Mouse (Mus musculus) limb, embryonic 12.5 days (tissue): Measurements from ENCODE around the gene Vopp1. TPM values are rescaled to one million over a fixed set of nuclear protein-coding genes. Genes with fewer than 3 reads are reported as not detected.
A peak's percentile ranks its signal among the peaks of the same experiment; 100 is the strongest.

Experiments
- ATAC-seq: fragments of 200-750 bp; cut with Nextera tagmentation; 2 replicates; pipeline ENCODE4 v1.8.0; 2017; ENCODE audit warnings: low read depth, moderate TSS enrichment; ENCODE audit not compliant: insufficient number of reproducible peaks, insufficient read depth, low FRiP score, low TSS enrichment
- H3K27ac ChIP-seq: fragments of 300-500 bp; sonication (generic); 2 replicates; pipeline ENCODE4 v1.5.1; 2016; ENCODE audit warnings: mild to moderate bottlenecking, moderate library complexity
- H3K27me3 ChIP-seq: fragments of 300-500 bp; sonication (generic); 2 replicates; pipeline ENCODE4 v1.6.1; 2016; ENCODE audit warnings: mild to moderate bottlenecking, moderate library complexity
- H3K36me3 ChIP-seq: fragments of 300-500 bp; sonication (generic); 2 replicates; pipeline ENCODE4 v1.6.1; 2016; ENCODE audit warnings: mild to moderate bottlenecking, moderate library complexity
- H3K4me1 ChIP-seq: fragments of 300-500 bp; sonication (generic); replicated peaks from 2 replicates; pipeline ENCODE4 v1.6.1; 2016
- H3K4me2 ChIP-seq: fragments of 300-500 bp; sonication (generic); 2 replicates; pipeline ENCODE4 v1.6.1; 2016; ENCODE audit warnings: mild to moderate bottlenecking, moderate library complexity
- H3K4me3 ChIP-seq: fragments of 300-500 bp; sonication (generic); replicated peaks from 2 replicates; pipeline ENCODE4 v1.5.1; 2016; ENCODE audit warnings: mild to moderate bottlenecking
- H3K9ac ChIP-seq: fragments of 300-500 bp; sonication (generic); replicated peaks from 2 replicates; pipeline ENCODE4 v1.6.1; 2016; ENCODE audit warnings: mild to moderate bottlenecking, moderate library complexity
- H3K9me3 ChIP-seq: fragments of 300-500 bp; sonication (generic); 2 replicates; pipeline ENCODE4 v1.6.1; 2016; ENCODE audit warnings: mild to moderate bottlenecking, moderate library complexity
- WGBS: fragments of 180-500 bp; shearing (Covaris S2); methylation state at CpG from one replicate; pipeline ENCODE4 v1.1.7; 2016; 5-methylcytosine and 5-hydroxymethylcytosine counted together
- polyA plus RNA-seq: library from polyadenylated mRNA; unstranded; fragments of >200 nt; fragmentation: Nextera tagmentation; extraction: Ambion mirVana; gene quantifications from 2 replicates; pipeline ENCODE4 v1.2.1, GENCODE M21; 2016

The Vopp1 gene
- polyA plus RNA-seq, 1 experiment from 2014 or later = 59.8 TPM

DNA sequence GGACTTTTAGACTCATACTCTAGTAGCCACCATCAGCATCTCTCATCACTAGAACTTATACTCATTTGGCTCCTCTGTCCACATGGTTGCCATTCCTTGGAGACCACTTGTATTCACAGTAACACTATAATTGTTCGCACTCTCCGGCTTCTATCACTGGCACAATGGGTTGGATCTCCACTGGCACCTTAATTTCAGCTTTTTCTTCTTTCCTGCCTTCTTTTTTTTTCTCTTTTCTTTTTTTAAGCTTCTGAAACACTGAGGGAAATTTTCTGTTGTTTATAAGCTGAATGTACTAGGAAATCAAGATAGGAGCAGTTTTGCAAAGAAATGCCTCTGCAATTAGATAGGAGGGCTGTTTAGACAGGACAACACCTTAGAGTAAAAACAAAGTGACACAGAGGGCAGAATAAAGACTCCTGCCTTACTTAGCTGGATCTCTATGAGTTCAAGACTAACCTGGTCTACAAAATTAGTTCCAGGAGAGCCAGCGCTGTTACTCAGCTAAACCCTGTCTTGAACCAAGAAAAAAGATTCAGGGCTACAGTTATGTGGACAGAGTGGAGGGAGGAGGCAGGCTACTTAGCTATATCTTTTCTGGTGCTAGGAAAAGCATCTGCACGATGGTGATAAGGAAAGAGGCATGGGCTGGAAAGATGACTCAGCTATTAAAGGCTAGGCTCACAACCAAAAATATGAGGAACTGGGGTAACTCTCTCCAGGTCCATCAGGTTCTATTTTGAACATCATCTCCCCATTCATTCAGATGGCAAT lies 79.8 kb downstream of the Vopp1 start:
- no peak overlapping the region for H3K27ac ChIP-seq
- no peaks in the 10 kb centered on the region for H3K27me3 ChIP-seq
- H3K4me3 ChIP-seq = no peak overlapping the region
- ATAC-seq = no peak
- no peak overlapping the region for H3K9ac ChIP-seq
- peaks cover under 1% of the 10 kb centered on the region; the same call in 1 of the 2 replicates for H3K36me3 ChIP-seq
- no peaks in the 10 kb centered on the region for H3K9me3 ChIP-seq
- H3K4me1 ChIP-seq = no peaks in the 10 kb centered on the region
- WGBS = 92% methylated on average over 4 of the region's 4 CpGs
- no peak overlapping the region for H3K4me2 ChIP-seq

DNA sequence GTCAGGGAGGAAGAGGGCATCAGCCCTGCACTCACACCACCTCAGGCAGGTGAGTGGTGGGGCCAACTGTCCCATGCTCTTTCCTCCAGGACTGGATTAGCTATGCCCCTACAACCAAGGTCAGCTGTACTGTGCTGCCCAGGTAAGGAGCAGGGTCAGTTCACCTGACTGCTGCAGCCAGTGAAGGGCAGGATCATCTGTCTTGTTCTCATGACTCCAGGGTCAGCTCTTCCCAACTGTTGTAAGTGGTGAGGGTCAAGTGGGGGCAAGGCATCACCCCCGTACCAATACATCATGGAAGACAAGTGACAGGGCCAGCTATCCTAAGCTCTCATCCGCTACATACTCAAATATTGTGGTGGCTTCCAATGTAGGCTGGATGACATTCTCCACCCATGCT lies 80.8 kb downstream of the Vopp1 start:
- no peak overlapping the region for H3K4me2 ChIP-seq
- H3K4me1 ChIP-seq = no peaks in the 10 kb centered on the region
- 94% methylated on average over 2 of the region's 2 CpGs for WGBS
- no peak for ATAC-seq
- no peaks in the 10 kb centered on the region for H3K27me3 ChIP-seq
- H3K36me3 ChIP-seq = peaks cover 9% of the 10 kb centered on the region; the same call in 1 of the 2 replicates
- H3K27ac ChIP-seq = no peak overlapping the region
- no peak overlapping the region for H3K4me3 ChIP-seq
- H3K9ac ChIP-seq = no peak overlapping the region
- no peaks in the 10 kb centered on the region for H3K9me3 ChIP-seq

DNA sequence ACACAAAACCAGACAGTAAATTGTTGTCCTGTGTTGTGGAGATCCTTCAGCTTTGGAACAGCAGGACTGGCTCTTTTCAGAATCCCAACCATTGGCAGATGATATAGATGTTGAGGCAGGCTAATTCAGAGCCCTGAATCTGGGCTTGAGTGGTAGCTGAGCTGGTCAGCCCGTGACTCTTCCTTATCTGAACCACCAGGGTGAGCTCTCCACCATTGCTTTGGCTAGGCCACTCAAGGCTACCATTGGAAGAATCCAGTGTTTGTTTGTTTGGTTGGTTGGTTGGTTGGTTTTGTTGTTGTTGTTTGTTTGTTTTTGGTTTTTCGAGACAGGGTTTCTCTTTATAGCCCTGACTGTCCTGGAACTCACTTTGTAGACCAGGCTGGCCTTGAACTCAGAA lies 81.6 kb downstream of the Vopp1 start:
- ATAC-seq = no peak
- Histone ChIP-seq H3K4me3 (no peak overlapping the region), H3K9ac (no peak overlapping the region), H3K36me3 (peaks cover 9% of the 10 kb centered on the region; the same call in 1 of the 2 replicates), H3K4me2 (no peak overlapping the region), H3K27me3 (no peaks in the 10 kb centered on the region), H3K4me1 (no peaks in the 10 kb centered on the region), H3K27ac (no peak overlapping the region), H3K9me3 (no peaks in the 10 kb centered on the region)
- WGBS = 61% methylated on average over 2 of the region's 2 CpGs

DNA sequence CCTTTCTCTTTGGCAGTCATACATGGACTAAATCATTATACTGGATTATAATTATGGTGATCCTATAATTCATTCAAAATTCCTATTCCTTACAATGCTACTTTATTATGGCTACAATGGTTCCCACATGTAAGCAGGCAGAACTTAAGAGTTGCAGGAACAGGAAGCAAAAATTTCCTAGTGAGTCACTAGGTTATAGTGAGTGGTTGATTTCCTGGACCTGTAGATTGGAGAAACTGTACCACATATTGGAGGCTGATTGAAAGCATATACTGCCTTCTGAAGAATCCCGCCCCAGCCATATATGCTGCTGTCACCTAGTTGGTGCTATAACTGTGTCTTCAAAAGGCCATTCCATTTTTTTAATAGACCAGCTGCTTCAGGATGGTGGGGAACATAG lies 82.2 kb downstream of the Vopp1 start:
- ATAC-seq = no peak
- H3K4me3 ChIP-seq = no peak overlapping the region
- H3K9me3 ChIP-seq = no peaks in the 10 kb centered on the region
- no peak overlapping the region for H3K4me2 ChIP-seq
- WGBS = 94% methylated on average over 1 of the region's 1 CpGs
- H3K4me1 ChIP-seq = no peaks in the 10 kb centered on the region
- H3K27me3 ChIP-seq = no peaks in the 10 kb centered on the region
- H3K36me3 ChIP-seq = peaks cover 13% of the 10 kb centered on the region; the same call in 1 of the 2 replicates
- no peak overlapping the region for H3K27ac ChIP-seq
- H3K9ac ChIP-seq = no peak overlapping the region

DNA sequence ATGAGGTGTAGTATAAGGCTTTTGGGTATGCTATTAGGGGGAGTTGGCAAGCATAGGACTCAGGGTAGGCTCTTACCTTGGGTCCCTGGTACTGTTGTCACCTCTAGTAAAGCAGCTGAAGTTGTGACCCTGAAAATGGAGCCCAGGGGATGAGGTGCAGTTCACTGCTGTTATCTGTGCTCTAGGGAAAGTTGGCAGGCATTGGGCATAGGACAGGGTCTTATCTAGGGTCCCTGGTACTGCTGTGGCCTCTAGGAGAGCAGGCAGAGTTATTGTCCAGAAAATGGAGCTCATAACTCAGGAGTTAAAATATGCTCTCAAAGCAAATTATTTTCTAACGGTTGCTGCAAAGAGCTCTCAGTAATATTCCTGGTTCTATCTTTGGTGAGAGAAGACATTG lies 103.6 kb downstream of the Vopp1 start:
- no peak overlapping the region for H3K27ac ChIP-seq

DNA sequence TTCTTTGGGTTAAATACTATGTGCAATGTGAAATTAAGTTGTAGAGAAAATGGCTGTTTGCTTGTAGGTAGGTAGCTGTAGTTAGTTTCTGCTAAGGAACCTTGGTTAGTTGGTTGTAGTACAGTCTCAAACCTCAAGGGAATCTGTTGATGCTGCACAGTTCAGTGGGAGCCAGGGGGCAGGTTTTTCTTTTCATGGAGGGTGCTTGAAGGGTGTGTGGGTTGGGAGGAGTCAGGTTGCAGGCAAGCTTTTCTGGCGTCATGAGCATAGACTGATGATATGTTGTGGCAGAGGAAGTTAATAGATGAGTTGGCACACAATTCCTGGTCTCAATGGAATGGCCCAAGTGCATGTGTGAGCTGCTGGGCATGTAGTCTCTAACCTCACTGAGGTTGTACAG lies 113.2 kb downstream of the Vopp1 start:
- H3K4me3 ChIP-seq = no peak overlapping the region
- no peak for ATAC-seq
- no peaks in the 10 kb centered on the region for H3K9me3 ChIP-seq
- 0 out of 2 replicates have a peak, but pooled peaks cover 5% of the 10 kb centered on the region for H3K36me3 ChIP-seq
- H3K27me3 ChIP-seq = no peaks in the 10 kb centered on the region
- H3K4me1 ChIP-seq = no peaks in the 10 kb centered on the region
- H3K4me2 ChIP-seq = no peak overlapping the region
- H3K27ac ChIP-seq = no peak overlapping the region
- H3K9ac ChIP-seq = no peak overlapping the region
- WGBS = 21% methylated on average over 1 of the region's 1 CpGs

More for the DNA sequence above, 103.6 kb downstream of the Vopp1 start:
- ATAC-seq = no peak
- peaks cover 18% of the 10 kb centered on the region for H3K36me3 ChIP-seq
- H3K9ac ChIP-seq = no peak overlapping the region
- WGBS = 90% methylated on average over 1 of the region's 1 CpGs
- no peaks in the 10 kb centered on the region for H3K9me3 ChIP-seq
- H3K4me3 ChIP-seq = no peak overlapping the region
- no peaks in the 10 kb centered on the region for H3K4me1 ChIP-seq
- no peak overlapping the region for H3K4me2 ChIP-seq
- H3K27me3 ChIP-seq = no peaks in the 10 kb centered on the region

DNA sequence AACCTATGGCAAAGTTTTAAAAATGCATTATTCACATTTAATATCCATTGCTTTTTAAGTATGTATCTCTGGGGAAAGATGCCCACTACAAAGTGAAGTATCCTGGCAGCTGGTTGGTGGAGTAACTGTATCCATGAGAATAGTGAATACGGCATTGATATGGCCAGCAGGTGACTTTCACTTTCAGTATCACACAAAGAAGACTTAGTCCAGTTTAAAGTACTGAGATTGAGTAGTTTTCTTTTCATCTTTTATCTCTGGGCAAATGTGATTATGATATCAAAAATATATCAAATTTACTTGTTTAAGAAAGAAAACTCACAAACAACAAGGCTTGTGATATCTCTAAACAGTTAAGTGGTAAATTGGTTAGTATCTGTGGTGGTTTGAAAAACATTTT lies 118.2 kb downstream of the Vopp1 start:
- Histone ChIP-seq H3K27ac (no peak overlapping the region), H3K9me3 (no peaks in the 10 kb centered on the region), H3K4me3 (no peak overlapping the region), H3K36me3 (no peaks in the 10 kb centered on the region), H3K9ac (no peak overlapping the region), H3K4me2 (no peak overlapping the region), H3K27me3 (no peaks in the 10 kb centered on the region), H3K4me1 (peaks cover 6% of the 10 kb centered on the region; the same call in 1 of the 2 replicates)
- 87% methylated on average over 1 of the region's 1 CpGs for WGBS
- ATAC-seq = no peak

DNA sequence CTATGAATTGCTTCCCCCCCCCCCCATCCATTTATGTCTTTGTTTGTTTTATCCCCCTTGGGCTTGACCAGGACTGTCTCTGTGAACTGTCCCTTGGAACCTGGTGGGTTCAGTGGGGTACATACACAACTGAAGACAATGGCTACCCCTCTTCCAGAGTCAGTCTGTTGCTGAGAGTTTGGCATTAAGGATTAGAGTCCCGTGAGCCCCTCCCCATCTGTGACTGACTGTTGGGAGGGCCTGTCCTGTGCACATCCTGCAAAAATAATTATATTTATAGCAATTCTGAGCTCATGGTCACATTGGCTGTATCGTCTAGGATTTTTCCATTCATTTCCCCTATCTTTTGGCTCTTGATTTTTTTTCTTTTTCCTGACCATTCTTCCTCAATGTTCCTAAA lies 121.3 kb downstream of the Vopp1 start:
- no peak overlapping the region for H3K27ac ChIP-seq
- WGBS = 42% methylated on average over 2 of the region's 2 CpGs
- no peaks in the 10 kb centered on the region for H3K36me3 ChIP-seq
- H3K4me3 ChIP-seq = peak overlapping the region; percentile 66
- ATAC-seq = peak; percentile 6; the same call in 1 of the 2 replicates
- H3K9ac ChIP-seq = peak overlapping the region; percentile 87
- H3K4me1 ChIP-seq = peaks cover 6% of the 10 kb centered on the region; the same call in 1 of the 2 replicates
- peak overlapping the region; percentile 80 for H3K4me2 ChIP-seq
- no peaks in the 10 kb centered on the region for H3K27me3 ChIP-seq
- H3K9me3 ChIP-seq = no peaks in the 10 kb centered on the region

DNA sequence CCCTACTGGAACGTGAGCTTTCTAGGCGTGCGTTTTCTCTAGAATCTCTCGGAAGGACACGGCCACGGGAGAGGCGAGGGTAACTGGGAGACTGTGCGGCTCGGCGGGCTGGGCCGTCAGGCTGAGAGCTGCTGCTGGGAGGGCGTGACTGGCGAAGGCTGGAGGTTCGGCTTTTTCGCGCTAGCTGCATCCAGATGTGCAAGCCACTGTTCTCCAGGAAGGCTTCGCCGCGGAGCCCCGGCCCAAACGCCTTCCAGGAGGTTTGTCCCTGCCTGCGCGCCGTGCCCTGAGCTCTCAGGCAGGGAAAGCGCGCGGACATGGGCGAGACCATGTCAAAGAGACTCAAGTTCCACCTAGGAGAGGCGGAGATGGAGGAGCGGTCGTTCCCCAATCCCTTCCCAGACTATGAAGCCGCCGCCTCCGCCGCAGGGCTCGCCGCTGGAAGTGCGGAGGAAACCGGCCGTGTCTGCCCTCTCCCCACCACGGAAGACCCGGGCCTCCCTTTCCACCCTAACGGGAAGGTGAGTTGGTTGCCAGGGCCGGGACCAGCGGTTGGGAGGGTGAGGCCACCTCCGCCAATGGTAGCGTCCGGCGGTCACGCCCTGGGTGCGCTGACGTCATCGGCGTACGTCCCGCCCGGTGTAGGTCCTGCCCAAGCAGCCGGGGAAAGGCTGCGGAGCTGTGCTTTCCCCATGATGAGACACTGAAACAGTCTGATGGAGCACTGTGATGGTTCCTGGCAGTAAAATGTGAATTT lies 122.0 kb downstream of the Vopp1 start:
- peaks cover 6% of the 10 kb centered on the region; the same call in 1 of the 2 replicates for H3K4me1 ChIP-seq
- no peaks in the 10 kb centered on the region for H3K9me3 ChIP-seq
- under 1% methylated on average over 59 of the region's 59 CpGs for WGBS
- peak overlapping the region; percentile 80 for H3K4me2 ChIP-seq
- no peaks in the 10 kb centered on the region for H3K36me3 ChIP-seq
- H3K27ac ChIP-seq = peak overlapping the region; percentile 99
- ATAC-seq = peak; percentile 100
- H3K9ac ChIP-seq = peak overlapping the region; percentile 87
- H3K4me3 ChIP-seq = peak overlapping the region; percentile 66
- H3K27me3 ChIP-seq = no peaks in the 10 kb centered on the region

DNA sequence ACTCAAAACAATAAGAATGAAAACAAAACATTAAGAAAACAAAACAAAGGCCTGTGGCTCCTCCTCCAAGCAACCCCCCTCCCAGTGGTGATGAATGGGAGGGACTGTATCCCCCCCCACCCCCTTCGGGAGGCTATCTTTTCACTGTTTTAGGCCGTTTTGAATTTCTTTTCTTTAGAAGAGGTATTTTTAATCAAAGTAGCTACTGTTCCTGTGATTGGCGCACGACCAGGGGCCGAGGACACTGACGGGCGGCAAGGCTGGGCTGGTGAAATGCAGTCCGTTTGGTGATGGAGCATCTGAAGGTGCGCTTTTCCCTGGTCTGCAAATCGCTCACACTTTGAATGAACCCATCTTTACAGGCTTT lies 122.6 kb downstream of the Vopp1 start, which contains the start of gene Lancl2:
TSS of gene Lancl2 (plus strand) at position 165 of the 367 bp plus-strand sequence.
- Histone ChIP-seq H3K4me3 (peak within 1 kb of the TSS; percentile 66), H3K4me2 (peak within 1 kb of the TSS; percentile 80), H3K27ac (peak within 1 kb of the TSS; percentile 99), H3K9me3 (no peaks in the 10 kb centered on the region), H3K9ac (peak within 1 kb of the TSS; percentile 87), H3K27me3 (no peaks in the 10 kb centered on the region), H3K4me1 (peaks cover 6% of the 10 kb centered on the region; the same call in 1 of the 2 replicates), H3K36me3 (no peaks in the 10 kb centered on the region)
- ATAC-seq = peak; percentile 37
- WGBS = 0% methylated on average over 10 of the region's 10 CpGs

DNA sequence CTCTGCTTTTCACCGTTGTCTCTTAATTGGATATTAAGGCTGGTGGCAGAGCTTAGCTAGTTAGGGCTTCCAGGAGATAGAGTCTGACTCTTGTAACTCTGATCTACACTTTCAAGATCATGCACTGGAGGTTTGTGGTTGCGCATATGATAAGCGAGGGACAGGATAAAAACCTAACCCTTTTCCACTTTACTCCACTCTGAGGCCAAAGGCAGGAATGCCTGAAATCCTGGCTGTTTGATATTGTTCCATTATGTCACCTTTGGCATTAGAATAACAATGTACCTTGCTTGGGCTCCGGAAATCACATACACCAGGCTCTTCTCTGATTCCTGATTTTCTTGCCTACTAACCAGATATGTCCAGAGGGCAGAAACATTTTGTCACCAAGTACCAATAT lies 123.3 kb downstream of the Vopp1 start:
- no peaks in the 10 kb centered on the region for H3K36me3 ChIP-seq
- peak overlapping the region; percentile 80 for H3K4me2 ChIP-seq
- no peak overlapping the region for H3K27ac ChIP-seq
- H3K4me3 ChIP-seq = peak overlapping the region; percentile 66; the same call in 1 of the 2 replicates
- whole genome bisulfite sequencing = 66% methylated on average over 4 of the region's 4 CpGs
- H3K9ac ChIP-seq = no peak overlapping the region
- no peak for ATAC-seq
- H3K4me1 ChIP-seq = peaks cover 6% of the 10 kb centered on the region; the same call in 1 of the 2 replicates
- H3K27me3 ChIP-seq = no peaks in the 10 kb centered on the region
- H3K9me3 ChIP-seq = no peaks in the 10 kb centered on the region
